Comparison of ENCODE assay signal across 8 mouse cellular contexts in the genomic region with DNA sequence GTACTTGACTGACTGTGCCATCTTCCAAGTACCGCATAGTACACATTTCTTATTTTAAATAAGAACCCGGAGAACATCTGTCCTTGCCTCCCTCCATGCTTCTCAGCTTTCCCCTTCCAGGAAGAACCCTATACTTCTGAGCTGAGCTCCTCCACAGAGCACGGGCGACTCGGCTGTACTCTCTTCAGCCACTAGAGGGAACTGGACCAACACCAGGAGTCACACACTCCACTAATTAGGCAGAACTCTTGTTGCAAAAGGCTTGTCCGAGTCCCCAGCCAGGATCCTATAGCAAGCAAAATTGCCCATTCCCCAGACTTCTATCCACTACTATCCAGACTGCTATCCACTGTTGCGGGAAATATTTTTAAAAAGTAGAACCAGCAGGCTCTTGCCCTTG. TPM values are rescaled to one million over a fixed set of nuclear protein-coding genes. Genes with fewer than 3 reads are reported as not detected.
DNase-seq lines count a peak whose midpoint lies in the region; ATAC-seq and TF ChIP-seq lines count a peak whose summit lies in the region.

No protein-coding gene starts in this region.

- peak in 2 of 3 experiments; percentile 39 to 40; a peak in 4 of 6 replicates for TF ChIP-seq CTCF in MEL (IDR thresholded peaks at IDR 0.05 in 2 of 3, conservative IDR thresholded peaks at IDR 0.05 in 1 of 3; ENCODE audit: control insufficient read depth in 1 of 3, insufficient read depth in 1 of 3, low read depth in 2 of 3, low read length in 3 of 3, poor library complexity in 1 of 3, severe bottlenecking in 1 of 3)
- peak; percentile 77 for TF ChIP-seq CTCF in brain, embryonic 14.5 days (IDR thresholded peaks at IDR 0.05; ENCODE audit: borderline replicate concordance, extremely low read depth, insufficient read depth, insufficient read length)

- no peaks in the 10 kb centered on the region for H3K79me2 ChIP-seq in MEL (ENCODE audit: control insufficient read depth, insufficient read depth, low read length, poor library complexity)

- no peaks in the 10 kb centered on the region for H3K36me3 ChIP-seq in MEL (ENCODE audit: control insufficient read depth in 1 of 2, insufficient read depth in 2 of 2, low read length in 2 of 2)
- no peaks in the 10 kb centered on the region for H3K36me3 ChIP-seq in forebrain, embryonic 12.5 days (replicated peaks)
- H3K36me3 ChIP-seq in hindbrain, embryonic 15.5 days = no peaks in the 10 kb centered on the region

- H3K27me3 ChIP-seq in MEL (ENCODE audit: control insufficient read depth in 1 of 2, insufficient read depth in 2 of 2, low read length in 2 of 2) = no peaks in the 10 kb centered on the region
- 0 out of 2 replicates have a peak, but pooled peaks cover 2% of the 10 kb centered on the region for H3K27me3 ChIP-seq in forebrain, embryonic 12.5 days
- no peaks in the 10 kb centered on the region for H3K27me3 ChIP-seq in hindbrain, embryonic 15.5 days

- TF ChIP-seq POLR2A in MEL (IDR thresholded peaks at IDR 0.05; ENCODE audit: control insufficient read depth in 1 of 2, insufficient read depth in 1 of 2, low read depth in 1 of 2, low read length in 2 of 2, poor library complexity in 1 of 2) = no peak
- TF ChIP-seq POLR2A in brain, embryonic 14.5 days (IDR thresholded peaks at IDR 0.05; ENCODE audit: borderline replicate concordance, extremely low read depth, insufficient read depth, insufficient read length, poor library complexity, severe bottlenecking) = no peak

- no peak overlapping the region for H3K27ac ChIP-seq in MEL (ENCODE audit: control insufficient read depth, low read depth, low read length)
- no peak overlapping the region for H3K27ac ChIP-seq in forebrain, embryonic 12.5 days
- H3K27ac ChIP-seq in hindbrain, embryonic 15.5 days (replicated peaks) = no peak overlapping the region

- ATAC-seq in forebrain, embryonic 12.5 days (ENCODE audit: low FRiP score) = peak; percentile 75
- peak; percentile 82; the same call in 1 of the 2 replicates for ATAC-seq in hindbrain, embryonic 15.5 days (ENCODE audit: low FRiP score, low read depth)

- H3K9me3 ChIP-seq in MEL (replicated peaks; ENCODE audit: insufficient read depth, low read length) = no peaks in the 10 kb centered on the region
- H3K9me3 ChIP-seq in forebrain, embryonic 12.5 days = no peaks in the 10 kb centered on the region
- no peaks in the 10 kb centered on the region for H3K9me3 ChIP-seq in hindbrain, embryonic 15.5 days

- no peak overlapping the region for H3K4me3 ChIP-seq in MEL (ENCODE audit: control insufficient read depth in 1 of 2, insufficient read depth in 1 of 2, low read depth in 2 of 2, low read length in 2 of 2)
- no peak overlapping the region for H3K4me3 ChIP-seq in forebrain, embryonic 12.5 days (replicated peaks)
- H3K4me3 ChIP-seq in hindbrain, embryonic 15.5 days = no peak overlapping the region

- TF ChIP-seq EP300 in MEL (IDR thresholded peaks at IDR 0.05; ENCODE audit: low read depth in 1 of 2, low read length in 2 of 2) = no peak

- H3K4me2 ChIP-seq in forebrain, embryonic 12.5 days = no peak overlapping the region
- H3K4me2 ChIP-seq in hindbrain, embryonic 15.5 days = no peak overlapping the region

- TF ChIP-seq RAD21 in MEL (IDR thresholded peaks at IDR 0.05; ENCODE audit: low read depth, low read length) = peak; percentile 8

- WGBS in forebrain, embryonic 12.5 days = 10% methylated on average over 7 of the region's 7 CpGs
- 14% methylated on average over 7 of the region's 7 CpGs for WGBS in hindbrain, embryonic 15.5 days

- H3K9ac ChIP-seq in MEL (ENCODE audit: control insufficient read depth, low read depth, low read length, poor library complexity, severe bottlenecking) = no peak overlapping the region
- H3K9ac ChIP-seq in forebrain, embryonic 12.5 days = no peak overlapping the region
- no peak overlapping the region for H3K9ac ChIP-seq in hindbrain, embryonic 15.5 days

- H3K4me1 ChIP-seq in MEL (ENCODE audit: control insufficient read depth in 1 of 2, insufficient read depth in 2 of 2, low read length in 2 of 2) = no peaks in the 10 kb centered on the region
- H3K4me1 ChIP-seq in forebrain, embryonic 12.5 days = no peaks in the 10 kb centered on the region
- no peaks in the 10 kb centered on the region for H3K4me1 ChIP-seq in hindbrain, embryonic 15.5 days (replicated peaks)

- DNase-seq in MEL (ENCODE audit: low read depth, low spot score) = peak; percentile 14
- DNase-seq in brain, embryonic 14.5 days (ENCODE audit: low read depth) = peak; percentile 74
- DNase-seq in layer of hippocampus, postnatal 14 days (ENCODE audit: low spot score in 2 of 2) = peak; percentile 57 to 62
- DNase-seq in lung, postnatal 36 days = peak; percentile 54
- DNase-seq in right cerebral cortex, postnatal 36 days (ENCODE audit: low spot score in 2 of 2) = peak; percentile 55 to 64
- DNase-seq in spleen, postnatal 14 days (ENCODE audit: low spot score in 2 of 2) = no peak

TF ChIP-seq in MEL, 35 proteins besides CTCF, POLR2A, EP300 and RAD21:
- TF ChIP-seq USF2 (IDR thresholded peaks at IDR 0.05; ENCODE audit: borderline replicate concordance in 1 of 2, insufficient read depth in 1 of 2, low read depth in 1 of 2, low read length in 2 of 2) (no peak), SMC3 (IDR thresholded peaks at IDR 0.05; ENCODE audit: low read depth, low read length) (0 out of 2 replicates have a peak, but pooled peaks have one; percentile 22), ZMIZ1 (IDR thresholded peaks at IDR 0.05; ENCODE audit: low read depth, low read length) (no peak), MAFK (IDR thresholded peaks at IDR 0.05; ENCODE audit: borderline replicate concordance, low read depth, low read length) (no peak)

RNA-seq across cellular contexts. Expression of gene Phactr3, which starts 16.8 kb away (rescaled TPM):
- not detected in 2 replicates for total RNA-seq in MEL (2012; rRNA removed)
- polyA plus RNA-seq in MEL (2012; ENCODE audit: insufficient read depth in 1 of 2, insufficient read length in 2 of 2, low read depth in 1 of 2, low replicate concordance in 2 of 2, missing spikeins in 1 of 2) = not detected
- polyA plus RNA-seq in brain, embryonic 14.5 days (2012; rRNA removed) = 57.7 and 64.7 TPM in 2 replicates
- polyA plus RNA-seq in forebrain, embryonic 12.5 days (2016; fragmentation: Nextera tagmentation; extraction: Ambion mirVana) = 17.1 and 17.2 TPM in 2 replicates
- polyA plus RNA-seq in hindbrain, embryonic 15.5 days (2015; fragmentation: Nextera tagmentation; extraction: Ambion mirVana) = 53.7 and 54.8 TPM in 2 replicates
- total RNA-seq in layer of hippocampus, postnatal 14 days (2021) = 100 to 1,000 TPM; 134 to 144 TPM

RNA-seq across cellular contexts. Expression of gene Zfp931, which starts 23.7 kb away (rescaled TPM):
- total RNA-seq in MEL (2012; rRNA removed) = not detected in 2 replicates
- polyA plus RNA-seq in MEL (2012; ENCODE audit: insufficient read depth in 1 of 2, insufficient read length in 2 of 2, low read depth in 1 of 2, low replicate concordance in 2 of 2, missing spikeins in 1 of 2) = under 1 TPM in 1 of 2 experiments, not detected in 1; 0.15 TPM
- 6.7 and 7.4 TPM in 2 replicates for polyA plus RNA-seq in brain, embryonic 14.5 days (2012; rRNA removed)
- polyA plus RNA-seq in forebrain, embryonic 12.5 days (2016; fragmentation: Nextera tagmentation; extraction: Ambion mirVana) = 14.6 and 14.8 TPM in 2 replicates
- polyA plus RNA-seq in hindbrain, embryonic 15.5 days (2015; fragmentation: Nextera tagmentation; extraction: Ambion mirVana) = 15.1 and 16.4 TPM in 2 replicates
- total RNA-seq in layer of hippocampus, postnatal 14 days (2021) = 10 to 100 TPM; 20.5 to 25.3 TPM

Comparison
In these comparisons a context has a peak if more than half of its experiments do, and no peak if none do; other contexts are left out.
1. DNase-seq: peak in MEL (single experiment), brain, embryonic 14.5 days (single experiment), layer of hippocampus, postnatal 14 days (2 of 2), lung, postnatal 36 days (single experiment) and right cerebral cortex, postnatal 36 days (2 of 2); none in spleen, postnatal 14 days (0 of 2).
2. RNA of gene Phactr3, which starts 16.8 kb away (polyA plus RNA-seq): 57.7 to 64.7 TPM in brain, embryonic 14.5 days, 53.7 to 54.8 TPM in hindbrain, embryonic 15.5 days and 17.1 to 17.2 TPM in forebrain, embryonic 12.5 days; not detected in MEL; every median in the first group is over 10 times any median in the second.